Mouse (Mus musculus) cerebellum, adult 2 months (tissue): ENCODE measurements at regions not wholly inside any gene's neighbourhood (a gene's known extent, or its start where the extent isn't known, plus 50 kb on each side); places are given as distances from the start of the nearest gene placed in this dataset.

Experiments used
- CTCF ChIP-seq: fragments of 200-500 bp; IDR thresholded peaks from 2 replicates; pipeline ENCODE4 v1.5.1; 2011; ENCODE audit warnings: low read depth, mild to moderate bottlenecking, control low read depth, low read length, moderate library complexity, borderline replicate concordance; ENCODE audit not compliant: insufficient read depth
- POLR2A ChIP-seq: fragments of 200-500 bp; IDR thresholded peaks from 2 replicates; pipeline ENCODE4 v1.6.1; 2011; ENCODE audit warnings: low read length, control low read depth, borderline replicate concordance; ENCODE audit not compliant: insufficient read depth

DNA sequence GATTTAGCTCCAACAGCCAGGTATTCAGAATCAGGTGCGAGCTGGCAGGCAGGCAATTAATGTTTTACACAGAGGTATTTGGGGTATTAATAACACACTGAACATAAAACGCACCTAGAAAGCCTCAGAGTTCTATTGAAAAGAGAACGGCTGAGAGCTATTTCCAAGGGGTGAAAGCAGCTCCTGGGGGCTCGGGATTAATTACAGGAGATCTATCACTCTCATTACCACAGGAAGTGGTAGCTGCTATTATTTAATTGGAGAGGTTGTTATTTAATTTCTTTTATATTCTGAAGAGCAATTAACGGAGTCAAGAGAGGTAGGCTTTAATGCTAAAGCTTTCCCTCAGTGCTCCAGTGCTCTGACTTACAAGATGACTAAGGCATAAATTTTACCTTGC lies 272.5 kb downstream of the Hs3st1 start:
- no peak for TF ChIP-seq POLR2A
- no peak for TF ChIP-seq CTCF
